Mouse (Mus musculus) embryonic facial prominence, embryonic 12.5 days (tissue): ENCODE results near the gene Cyp4f17. TPM values are rescaled to one million over a fixed set of nuclear protein-coding genes. Genes with fewer than 3 reads are reported as not detected.
"Not testable (repeated sequence)": the region's sequence is repeated elsewhere in the genome, so short reads cannot be mapped to it uniquely, and the experiment has no call there.

Source experiments
- ATAC-seq: fragments of 200-750 bp; cut with Nextera tagmentation; 2 replicates; pipeline ENCODE4 v1.8.0; 2017; ENCODE audit not compliant: insufficient number of reproducible peaks, insufficient read depth, low FRiP score, low TSS enrichment
- H3K27ac ChIP-seq: fragments of 300-500 bp; sonication (generic); 2 replicates; pipeline ENCODE4 v1.5.1; 2016; ENCODE audit warnings: mild to moderate bottlenecking
- H3K27me3 ChIP-seq: fragments of 300-500 bp; sonication (generic); 2 replicates; pipeline ENCODE4 v1.6.1; 2016; ENCODE audit warnings: mild to moderate bottlenecking, moderate library complexity
- H3K36me3 ChIP-seq: fragments of 300-500 bp; sonication (generic); 2 replicates; pipeline ENCODE4 v1.6.1; 2016; ENCODE audit warnings: mild to moderate bottlenecking
- H3K4me1 ChIP-seq: fragments of 300-500 bp; sonication (generic); 2 replicates; pipeline ENCODE4 v1.6.1; 2016
- H3K4me2 ChIP-seq: fragments of 300-500 bp; sonication (generic); replicated peaks from 2 replicates; pipeline ENCODE4 v1.6.1; 2016; ENCODE audit warnings: mild to moderate bottlenecking, moderate library complexity
- H3K4me3 ChIP-seq: fragments of 300-500 bp; sonication (generic); 2 replicates; pipeline ENCODE4 v1.5.1; 2016; ENCODE audit warnings: mild to moderate bottlenecking
- H3K9ac ChIP-seq: fragments of 300-500 bp; sonication (generic); 2 replicates; pipeline ENCODE4 v1.6.1; 2016; ENCODE audit warnings: mild to moderate bottlenecking, moderate library complexity
- H3K9me3 ChIP-seq: fragments of 300-500 bp; sonication (generic); 2 replicates; pipeline ENCODE4 v1.6.1; 2016; ENCODE audit warnings: mild to moderate bottlenecking, moderate library complexity
- WGBS: fragments of 180-500 bp; shearing (Covaris S2); methylation state at CpG from one replicate; pipeline ENCODE4 v1.1.7; 2016; 5-methylcytosine and 5-hydroxymethylcytosine counted together
- polyA plus RNA-seq: library from polyadenylated mRNA; unstranded; fragments of >200 nt; fragmentation: Nextera tagmentation; extraction: Ambion mirVana; gene quantifications from 2 replicates; pipeline ENCODE4 v1.2.1, GENCODE M21; 2016

Gene Cyp4f17
- polyA plus RNA-seq, 1 experiment from 2014 or later = 15.6 TPM

DNA sequence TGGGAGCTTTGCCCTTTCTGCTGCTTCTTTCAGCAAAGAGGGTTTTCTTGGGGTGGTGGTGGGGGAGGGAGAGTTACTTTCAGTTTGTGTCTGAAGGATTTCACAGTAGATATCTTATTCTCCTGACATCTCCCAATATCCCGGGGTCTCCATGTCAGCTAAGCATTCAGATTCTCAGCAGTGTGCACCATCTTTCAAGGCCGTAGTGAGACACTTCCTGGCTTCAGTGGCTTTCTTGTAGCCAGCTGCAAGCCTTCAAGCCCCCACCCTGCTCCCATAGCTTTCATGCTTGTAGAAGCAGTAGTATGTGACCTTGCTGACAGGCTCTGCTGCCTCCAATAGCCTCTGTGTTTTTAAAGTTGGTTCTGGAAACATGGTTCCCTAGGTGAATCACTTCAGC is 67.4 kb downstream of the Cyp4f17 start:
- WGBS = 79% methylated on average over 2 of the region's 2 CpGs
- not testable (repeated sequence) for H3K27me3 ChIP-seq, H3K4me1 ChIP-seq, H3K9me3 ChIP-seq, H3K4me3 ChIP-seq, H3K9ac ChIP-seq, H3K27ac ChIP-seq, ATAC-seq, H3K36me3 ChIP-seq, H3K4me2 ChIP-seq

DNA sequence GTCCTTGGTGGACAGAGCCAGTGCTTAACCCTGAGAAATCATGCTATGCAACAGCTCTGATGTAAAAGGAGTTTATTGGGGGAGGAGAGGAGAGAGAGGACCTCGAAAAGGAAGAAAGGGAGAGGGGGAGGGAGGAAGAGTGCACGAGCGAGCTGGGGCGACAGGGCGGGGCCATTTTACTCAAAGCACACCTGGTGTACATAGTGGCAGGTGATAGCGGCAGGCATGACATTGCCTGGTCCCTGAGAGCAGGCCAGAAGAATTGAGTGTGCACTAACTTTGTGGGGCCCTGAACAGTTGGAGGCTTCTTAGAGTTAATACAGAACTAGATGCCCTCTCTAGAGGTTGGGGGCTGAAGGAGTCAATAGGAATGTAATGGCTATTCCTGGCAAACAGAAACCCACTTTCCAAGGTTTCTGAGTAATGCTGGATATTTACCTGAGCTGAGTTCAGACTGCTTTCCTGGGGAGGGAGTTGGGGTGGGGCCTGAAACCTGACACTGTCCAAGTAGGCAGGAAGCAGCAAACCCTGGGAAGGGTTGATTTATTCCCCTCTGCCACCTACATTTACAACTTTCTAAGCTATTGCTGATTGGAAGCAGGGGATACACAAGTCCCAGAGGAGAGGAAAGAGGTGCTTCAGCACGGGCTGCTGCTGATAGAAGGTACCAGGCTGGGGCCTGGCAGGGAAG is 71.8 kb downstream of the Cyp4f17 start:
- Histone ChIP-seq H3K36me3 (no peaks in the 10 kb centered on the region), H3K9ac (no peak overlapping the region), H3K27ac (no peak overlapping the region), H3K27me3 (no peaks in the 10 kb centered on the region), H3K4me2 (no peak overlapping the region), H3K4me1 (no peaks in the 10 kb centered on the region), H3K4me3 (no peak overlapping the region), H3K9me3 (peaks cover 3% of the 10 kb centered on the region; the same call in 1 of the 2 replicates)
- ATAC-seq = no peak
- 70% methylated on average over 7 of the region's 7 CpGs for WGBS

Other genes starting within 250 kb of the Cyp4f17 start
- gene Brd4, start 221.3 kb upstream of the Cyp4f17 start, polyA plus RNA-seq = 107 and 112 TPM in 2 replicates
- 145 and 148 TPM in 2 replicates for gene Akap8, start 184.8 kb upstream of the Cyp4f17 start, polyA plus RNA-seq
- gene Akap8l, start 155.4 kb upstream of the Cyp4f17 start, polyA plus RNA-seq = 107 and 118 TPM in 2 replicates
- 34.0 and 36.5 TPM in 2 replicates for gene Wiz, start 116.6 kb upstream of the Cyp4f17 start, polyA plus RNA-seq
- gene Rasal3, start 102.5 kb upstream of the Cyp4f17 start, polyA plus RNA-seq = 0.69 and 0.74 TPM in 2 replicates
- gene Pglyrp2, start 81.9 kb upstream of the Cyp4f17 start, polyA plus RNA-seq = 0.13 and 0.20 TPM in 2 replicates
- gene Cyp4f39, start 53.3 kb upstream of the Cyp4f17 start, polyA plus RNA-seq = 0.70 and 0.73 TPM in 2 replicates
- 26.0 and 28.4 TPM in 2 replicates for gene Cyp4f16, start 30.5 kb downstream of the Cyp4f17 start, polyA plus RNA-seq
- not detected in 2 replicates for gene Cyp4f37, start 115.3 kb downstream of the Cyp4f17 start, polyA plus RNA-seq
- not detected in 2 replicates for gene Cyp4f40, start 152.8 kb downstream of the Cyp4f17 start, polyA plus RNA-seq
- 0.15 and 0.24 TPM in 2 replicates for gene Cyp4f15, start 179.6 kb downstream of the Cyp4f17 start, polyA plus RNA-seq